Mouse (Mus musculus) lung, adult 2 months (tissue): ENCODE results near the gene Acads. TPM values are rescaled to one million over a fixed set of nuclear protein-coding genes. Genes with fewer than 3 reads are reported as not detected.
"Not testable (repeated sequence)": the region's sequence is repeated elsewhere in the genome, so short reads cannot be mapped to it uniquely, and the experiment has no call there.

Experiments used
- DNase-seq: peaks from one replicate; pipeline ENCODE4 v3.0.0; 2022
- H3K4me1 ChIP-seq: fragments of 200-500 bp; 2 replicates; pipeline ENCODE4 v1.6.1; 2011; ENCODE audit warnings: low read length; ENCODE audit not compliant: control insufficient read depth, insufficient read depth
- H3K4me3 ChIP-seq: fragments of 200-500 bp; replicated peaks from 2 replicates; pipeline ENCODE3; 2011; ENCODE audit warnings: low read depth, mild to moderate bottlenecking, control low read depth, low read length; ENCODE audit errors: extremely low read depth
- CTCF ChIP-seq: fragments of 200-500 bp; IDR thresholded peaks from 2 replicates; pipeline ENCODE4 v1.5.1; 2011; ENCODE audit warnings: mild to moderate bottlenecking, low read length, control low read depth; ENCODE audit not compliant: insufficient read depth
- POLR2A ChIP-seq: fragments of 200-500 bp; IDR thresholded peaks from 2 replicates; pipeline ENCODE4 v1.6.1; 2011; ENCODE audit warnings: low read depth, mild to moderate bottlenecking, control low read depth, low read length, borderline replicate concordance; ENCODE audit errors: extremely low read depth
- WGBS: fragments of 180-500 bp; shearing (Covaris S2); methylation state at CpG from one replicate; pipeline ENCODE4 v1.1.7; 2018; 5-methylcytosine and 5-hydroxymethylcytosine counted together
- polyA plus RNA-seq: library from polyadenylated mRNA; depleted of rRNA; stranded (reverse); fragments of >200 nt; gene quantifications from 2 replicates; pipeline ENCODE4 v1.2.3, GENCODE M21; 2012

Acads gene
- polyA plus RNA-seq, 1 experiment = 54.3 TPM

DNA sequence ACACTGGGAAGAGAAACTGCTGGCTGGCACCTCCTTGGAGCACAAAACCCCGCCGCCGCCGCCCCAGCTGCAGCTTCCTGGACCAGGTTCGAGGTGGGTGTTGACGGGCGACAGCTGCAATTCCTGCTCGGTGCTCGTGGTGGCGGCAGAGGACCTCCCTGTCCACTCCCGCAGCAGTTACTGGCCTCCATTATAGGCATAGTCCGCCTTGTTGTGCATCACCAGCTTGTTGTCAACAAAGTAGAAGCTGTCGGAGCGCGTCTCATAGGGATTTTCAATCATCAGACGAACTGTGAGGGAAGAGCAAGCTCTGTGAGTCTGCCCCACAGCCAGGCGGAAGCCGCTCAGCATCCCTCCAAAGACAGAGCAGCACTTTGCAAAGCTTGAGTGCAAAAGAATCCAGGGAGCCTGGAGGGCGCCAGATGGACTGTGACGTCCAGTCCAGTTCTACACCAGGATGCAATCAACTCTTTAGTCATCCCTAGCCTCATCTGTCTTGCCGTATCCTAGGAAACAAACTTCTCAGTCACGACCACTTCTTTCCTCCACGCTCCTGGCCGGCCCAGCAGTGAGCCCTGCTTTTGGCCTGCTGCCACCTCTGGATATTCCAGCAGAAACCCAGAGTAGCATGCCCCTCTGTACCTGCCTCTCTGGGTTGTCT is 6.2 kb upstream of the Acads start:
- WGBS = 21% methylated on average over 24 of the region's 24 CpGs
- peak; percentile 77 for DNase-seq
- TF ChIP-seq CTCF (peak; percentile 97), POLR2A (no peak)
- Histone ChIP-seq H3K4me3 (no peak overlapping the region), H3K4me1 (0 out of 2 replicates have a peak, but pooled peaks cover 2% of the 10 kb centered on the region)

DNA sequence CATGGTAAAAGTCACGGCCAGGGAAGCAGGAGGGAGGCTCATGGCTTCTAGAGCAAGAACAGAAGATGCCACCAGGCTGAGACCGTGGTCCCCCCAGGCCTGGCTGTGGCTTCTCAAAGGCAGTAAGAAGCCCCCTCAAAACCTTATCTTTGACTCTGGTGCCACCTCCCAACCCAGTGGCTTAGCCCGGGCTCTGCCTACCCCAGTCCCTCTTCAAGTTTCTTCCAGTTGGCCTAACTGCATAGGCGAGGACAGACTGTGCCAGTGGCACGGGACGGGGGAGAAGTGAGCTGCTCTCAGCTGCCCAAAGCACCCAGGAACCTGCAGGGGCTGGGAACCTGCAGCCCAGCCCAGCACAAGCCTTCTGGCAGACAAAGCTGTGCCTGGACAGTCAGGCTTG is 5.5 kb upstream of the Acads start:
- no peak for DNase-seq
- WGBS = 92% methylated on average over 6 of the region's 6 CpGs
- no peak for TF ChIP-seq POLR2A
- no peak for TF ChIP-seq CTCF
- H3K4me1 ChIP-seq = 0 out of 2 replicates have a peak, but pooled peaks cover 2% of the 10 kb centered on the region
- no peak overlapping the region for H3K4me3 ChIP-seq

DNA sequence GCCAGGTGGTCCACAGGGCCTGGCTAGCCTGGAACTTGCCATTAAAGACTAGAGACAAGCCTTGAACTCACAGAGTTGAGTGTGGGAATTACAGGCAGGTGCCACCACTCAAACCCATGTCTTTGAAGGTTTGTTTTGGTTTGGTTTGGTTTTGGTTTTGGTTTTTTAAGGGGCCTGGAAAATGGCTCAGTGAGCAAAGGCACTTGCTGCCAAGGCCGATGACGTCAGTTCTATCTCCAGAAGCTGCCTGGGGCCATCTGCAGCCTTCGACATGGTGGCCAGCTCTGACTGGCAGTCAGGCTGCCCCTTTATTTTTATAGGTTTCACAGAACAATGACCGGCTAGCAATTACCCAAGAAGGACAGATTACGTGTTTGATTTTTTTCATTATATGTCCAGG is 1.8 kb upstream of the Acads start:
- DNase-seq = no peak
- Histone ChIP-seq H3K4me1 (peaks cover 5% of the 10 kb centered on the region; the same call in 1 of the 2 replicates), H3K4me3 (no peak overlapping the region)
- TF ChIP-seq CTCF = no peak
- WGBS = 89% methylated on average over 5 of the region's 5 CpGs

DNA sequence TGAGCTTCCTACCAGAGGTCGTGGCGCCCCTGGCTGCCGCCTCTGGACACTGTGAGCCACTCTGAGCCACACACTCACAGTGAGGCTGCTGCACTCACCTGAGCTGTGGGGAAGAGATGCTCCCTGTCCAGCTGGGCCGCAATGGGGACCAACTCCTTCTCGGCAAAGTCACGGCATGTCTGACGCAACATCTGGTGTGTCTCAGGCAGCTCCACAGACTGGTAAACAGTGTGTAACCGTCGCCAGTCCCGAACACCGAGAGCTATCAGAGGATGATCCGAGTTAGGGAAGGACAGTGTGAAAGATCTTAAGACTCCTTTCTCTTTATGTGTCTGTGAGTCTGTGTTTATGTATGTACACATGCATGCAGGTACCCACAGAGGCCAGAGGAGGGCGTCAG is 1.7 kb downstream of the Acads start:
- no peak for DNase-seq
- WGBS = 88% methylated on average over 13 of the region's 13 CpGs
- Histone ChIP-seq H3K4me1 (peaks cover 3% of the 10 kb centered on the region; the same call in 1 of the 2 replicates), H3K4me3 (no peak overlapping the region)
- TF ChIP-seq POLR2A (no peak), CTCF (no peak)

DNA sequence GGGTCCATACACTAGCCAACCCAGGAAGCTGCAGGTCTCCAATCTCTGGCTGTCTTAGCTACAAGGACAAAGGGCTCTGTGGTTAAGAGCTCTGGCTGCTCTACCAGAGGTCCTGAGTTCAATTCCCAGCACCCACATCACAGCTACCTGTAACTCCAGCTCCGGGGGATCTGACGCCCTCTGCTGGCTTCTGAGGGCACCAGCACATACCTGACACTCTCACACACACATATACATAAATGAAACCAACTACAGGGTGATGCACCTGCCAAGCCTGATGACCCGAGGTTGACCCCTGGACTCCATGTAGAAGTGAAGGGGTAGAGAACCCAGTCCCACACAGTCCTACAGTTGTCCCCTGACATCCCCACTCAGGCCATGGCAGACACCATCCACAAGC is 2.7 kb downstream of the Acads start:
- Histone ChIP-seq H3K4me3 (no peak overlapping the region), H3K4me1 (peaks cover 3% of the 10 kb centered on the region; the same call in 1 of the 2 replicates)
- whole genome bisulfite sequencing = 82% methylated on average over 3 of the region's 3 CpGs
- no peak for DNase-seq
- TF ChIP-seq POLR2A = no peak
- TF ChIP-seq CTCF = no peak

DNA sequence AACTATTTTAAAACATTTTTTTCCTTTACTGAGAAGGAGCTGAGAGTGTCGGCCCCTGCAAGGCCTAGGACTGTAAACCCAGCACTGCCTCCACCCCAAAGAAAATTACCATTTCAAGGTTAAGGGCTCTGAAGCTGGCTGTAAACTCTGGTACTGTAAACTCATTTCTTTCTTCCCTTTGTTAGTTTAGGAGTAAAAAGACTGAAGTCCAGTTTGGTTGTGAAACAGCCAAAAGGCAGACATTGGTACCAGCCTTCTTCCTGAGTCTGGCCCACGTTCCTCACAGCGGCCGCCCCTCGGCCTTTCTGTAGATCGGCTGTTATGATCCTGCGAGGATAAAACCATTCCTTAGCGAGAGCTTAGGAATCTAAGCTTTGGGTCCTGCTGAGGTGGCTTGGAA is 4.6 kb downstream of the Acads start:
- DNase-seq = no peak
- peaks cover 1% of the 10 kb centered on the region; the same call in 1 of the 2 replicates for H3K4me1 ChIP-seq
- 95% methylated on average over 8 of the region's 8 CpGs for WGBS
- TF ChIP-seq CTCF (no peak), POLR2A (no peak)
- no peak overlapping the region for H3K4me3 ChIP-seq

DNA sequence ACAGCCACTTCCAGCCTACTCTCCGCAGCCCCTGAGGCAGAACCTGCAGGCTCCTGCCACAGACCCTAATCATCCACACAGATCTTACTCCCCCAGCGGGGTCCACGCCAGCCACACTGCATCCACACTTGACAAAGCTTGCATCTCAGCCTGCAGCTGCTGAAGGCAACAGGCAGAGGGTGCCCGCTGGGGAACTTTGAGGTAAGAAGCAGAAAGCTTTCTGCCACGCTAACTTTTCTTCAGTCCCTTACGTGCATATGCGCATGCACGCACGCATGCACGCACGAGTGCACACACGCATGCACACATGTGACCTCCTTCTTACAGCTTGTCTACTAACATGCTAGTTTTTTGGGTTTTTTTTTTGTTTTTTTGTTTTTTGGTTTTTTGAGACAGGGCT is 5.9 kb downstream of the Acads start:
- no peaks in the 10 kb centered on the region for H3K4me1 ChIP-seq
- no peak for TF ChIP-seq CTCF
- H3K4me3 ChIP-seq = no peak overlapping the region
- DNase-seq = no peak
- 98% methylated on average over 12 of the region's 12 CpGs for WGBS

DNA sequence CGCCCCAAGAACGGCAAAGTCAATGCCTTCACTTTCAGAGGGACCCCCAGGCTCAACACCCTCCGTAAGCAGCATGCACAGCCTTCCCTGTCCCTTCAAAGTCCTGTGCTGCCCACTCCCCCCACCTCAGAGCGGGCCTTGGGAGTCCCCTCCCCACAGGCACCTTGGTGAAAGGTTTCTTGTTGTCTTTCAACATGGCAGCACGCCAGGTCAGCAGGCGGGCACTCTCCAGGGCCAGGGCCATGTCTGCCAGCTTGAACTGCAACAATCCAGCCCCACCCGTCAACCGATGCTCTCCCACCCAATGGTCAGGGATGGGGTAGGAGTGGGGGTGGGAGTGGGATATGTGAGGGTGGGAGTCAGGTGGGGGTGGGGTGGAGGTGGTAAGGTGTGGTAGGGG is 8.0 kb downstream of the Acads start:
- Histone ChIP-seq H3K4me1 (no peaks in the 10 kb centered on the region), H3K4me3 (no peak overlapping the region)
- DNase-seq = no peak
- no peak for TF ChIP-seq CTCF
- TF ChIP-seq POLR2A = no peak
- 80% methylated on average over 8 of the region's 8 CpGs for whole genome bisulfite sequencing

DNA sequence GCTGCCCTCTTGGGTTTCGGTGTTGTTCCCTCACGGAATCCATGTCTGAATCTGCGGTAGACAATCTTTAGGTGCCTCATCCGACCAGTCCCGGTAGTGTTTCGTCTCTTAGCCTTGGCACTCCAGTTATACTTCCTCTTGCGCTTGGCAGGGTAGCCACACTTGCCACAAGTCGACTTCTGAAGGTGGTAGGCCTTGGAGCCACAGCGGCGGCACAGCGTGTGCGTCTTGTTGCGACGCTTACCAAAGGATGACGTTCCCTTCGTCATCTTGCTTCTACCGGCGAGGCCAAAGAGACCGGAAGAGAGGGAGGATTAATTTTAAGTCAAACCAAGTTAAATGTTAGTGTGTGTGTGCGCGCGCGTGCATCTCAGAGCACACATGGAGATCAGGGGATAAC is 15.9 kb downstream of the Acads start:
- not testable (repeated sequence) for DNase-seq, H3K4me3 ChIP-seq, H3K4me1 ChIP-seq
- 96% methylated on average over 23 of the region's 23 CpGs for WGBS

DNA sequence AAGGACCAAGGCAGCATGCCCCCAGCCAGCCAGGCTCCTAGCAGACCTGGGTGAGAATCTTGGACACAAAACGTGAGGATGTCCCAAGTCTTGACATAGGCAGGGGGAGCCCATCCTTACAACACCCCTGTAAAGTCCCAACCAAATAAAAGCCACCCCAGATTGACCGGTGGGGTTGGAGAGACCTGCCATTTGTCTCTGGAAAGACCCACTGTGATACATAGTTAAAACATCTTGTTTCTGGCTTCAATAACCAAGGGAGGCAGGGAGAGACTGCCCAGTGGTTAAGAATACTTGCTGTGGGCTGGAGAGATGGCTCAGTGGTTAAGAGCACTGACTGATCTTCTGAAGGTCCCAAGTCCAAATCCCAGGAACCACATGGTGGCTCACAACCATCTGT is 16.9 kb downstream of the Acads start:
- TF ChIP-seq POLR2A (no peak), CTCF (no peak)
- Histone ChIP-seq H3K4me3 (no peak overlapping the region), H3K4me1 (0 out of 2 replicates have a peak, but pooled peaks cover 4% of the 10 kb centered on the region)
- 91% methylated on average over 2 of the region's 2 CpGs for WGBS
- DNase-seq = no peak

DNA sequence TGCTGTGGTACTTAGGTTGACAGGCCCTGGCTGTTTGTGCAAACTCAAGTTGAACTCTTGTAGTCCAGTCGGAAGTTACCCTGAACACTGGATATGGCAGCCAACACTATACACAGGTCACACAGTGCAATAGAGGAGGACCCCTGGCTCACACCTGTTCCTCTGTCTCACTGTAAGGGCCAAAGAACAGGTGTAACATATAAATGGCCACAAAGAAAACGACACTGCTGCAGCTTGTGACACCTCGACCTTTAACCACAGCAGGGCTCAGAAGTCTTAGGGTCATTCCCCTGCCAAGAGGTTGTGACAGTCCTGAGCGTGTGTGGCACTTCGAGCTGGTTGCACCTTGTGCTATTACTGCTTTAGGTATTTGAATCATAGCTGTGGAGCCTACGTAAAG is 18.7 kb downstream of the Acads start:
- no peak overlapping the region for H3K4me3 ChIP-seq
- TF ChIP-seq POLR2A (no peak), CTCF (no peak)
- no peak for DNase-seq
- H3K4me1 ChIP-seq = 0 out of 2 replicates have a peak, but pooled peaks cover 4% of the 10 kb centered on the region
- WGBS = 72% methylated on average over 6 of the region's 6 CpGs
